13 mouse cellular contexts compared by ENCODE assay signal in the genomic region with DNA sequence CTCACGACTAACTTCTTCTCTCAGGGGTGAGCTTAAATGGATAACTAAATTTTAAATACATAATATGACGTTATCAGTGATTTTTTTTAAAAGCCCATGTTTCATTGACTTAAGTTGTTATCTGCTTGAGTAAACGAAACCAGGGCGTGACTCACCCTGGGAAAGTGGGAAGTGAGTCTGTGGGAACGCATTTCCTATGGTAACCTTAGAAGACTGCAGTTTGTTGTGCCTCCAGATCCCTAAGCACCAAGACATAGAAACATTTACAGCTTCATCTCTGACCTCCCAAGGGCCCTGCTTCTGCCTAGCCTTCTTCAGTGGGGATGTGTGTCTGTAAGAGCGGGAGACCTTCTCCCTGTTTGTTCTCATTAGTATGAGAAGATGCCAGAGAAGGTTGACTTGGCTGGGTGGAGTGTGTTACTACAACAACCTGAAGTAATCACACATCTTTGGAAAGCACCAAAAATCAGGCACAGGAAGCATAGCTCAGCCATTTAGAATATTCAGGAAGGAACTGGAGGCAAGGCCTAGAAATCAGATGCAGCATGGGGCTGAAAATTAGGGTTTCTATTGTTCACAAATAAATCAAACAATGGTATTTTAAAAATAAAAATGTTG.
DNase-seq lines count a peak whose midpoint lies in the region; ATAC-seq lines count a peak whose summit lies in the region.
"Had no signal": no experiment of that assay in that cellular context is flagged by ENCODE, and none has a peak within 500 bp of the region (broad histone marks: within the 10 kb centered on the region; RNA-seq: fewer than 3 reads in every experiment).

No protein-coding gene starts in this region.

- DNase-seq in kidney, adult 11 months: no peak
- DNase-seq in 3134 (ENCODE audit: extremely low read depth, insufficient read length, low spot score) (peak; percentile 21), adipocyte (ENCODE audit: low spot score) (peak; percentile 16)
- DNase-seq in right cerebral cortex, postnatal 4 days: no peak
- no peak for DNase-seq in thymus, postnatal 25 days
- DNase-seq in frontal cortex, adult 2 months (ENCODE audit: extremely low spot score in 1 of 2, low spot score in 1 of 2): no peak
- DNase-seq: cerebellum, postnatal 14 days; kidney, postnatal 14 days had no signal

- 0 out of 2 replicates have a peak, but pooled peaks have one; percentile 32 for ATAC-seq in kidney, embryonic 14.5 days (ENCODE audit: low FRiP score, low TSS enrichment)
- peak; percentile 93 for ATAC-seq in intestine, embryonic 16.5 days
- ATAC-seq: liver, embryonic 12.5 days had no signal

- H3K9ac ChIP-seq in kidney, embryonic 14.5 days (ENCODE audit: low read depth, low read length): no peak overlapping the region
- H3K9ac ChIP-seq in intestine, embryonic 16.5 days (ENCODE audit: low read depth, low read length): no peak overlapping the region
- H3K9ac ChIP-seq: liver, embryonic 12.5 days; midbrain, embryonic 12.5 days; neural tube, embryonic 13.5 days had no signal

- 37% methylated on average over 6 of the region's 6 CpGs for WGBS in kidney, embryonic 14.5 days
- WGBS in intestine, embryonic 16.5 days: 37% methylated on average over 6 of the region's 6 CpGs

- H3K36me3 ChIP-seq in kidney, embryonic 14.5 days (ENCODE audit: control insufficient read depth, insufficient read depth, low read length): no peaks in the 10 kb centered on the region
- no peaks in the 10 kb centered on the region for H3K36me3 ChIP-seq in intestine, embryonic 16.5 days (ENCODE audit: control insufficient read depth, insufficient read depth, low read length)
- H3K36me3 ChIP-seq: liver, embryonic 12.5 days; midbrain, embryonic 12.5 days; neural tube, embryonic 13.5 days had no signal

- H3K27me3 ChIP-seq in kidney, embryonic 14.5 days (ENCODE audit: control insufficient read depth, insufficient read depth, low read length): no peaks in the 10 kb centered on the region
- no peaks in the 10 kb centered on the region for H3K27me3 ChIP-seq in intestine, embryonic 16.5 days (replicated peaks; ENCODE audit: control insufficient read depth, insufficient read depth, low read length)
- H3K27me3 ChIP-seq: liver, embryonic 12.5 days; midbrain, embryonic 12.5 days; neural tube, embryonic 13.5 days had no signal

- H3K4me2 ChIP-seq in kidney, embryonic 14.5 days (replicated peaks; ENCODE audit: low read depth, low read length): no peak overlapping the region
- no peak overlapping the region for H3K4me2 ChIP-seq in intestine, embryonic 16.5 days (ENCODE audit: low read depth, low read length)
- H3K4me2 ChIP-seq: liver, embryonic 12.5 days; midbrain, embryonic 12.5 days; neural tube, embryonic 13.5 days had no signal

- no peaks in the 10 kb centered on the region for H3K4me1 ChIP-seq in kidney, embryonic 14.5 days (ENCODE audit: control insufficient read depth, insufficient read depth, low read length)
- H3K4me1 ChIP-seq in intestine, embryonic 16.5 days (ENCODE audit: control insufficient read depth, insufficient read depth, low read length): peaks cover 3% of the 10 kb centered on the region; the same call in 1 of the 2 replicates
- H3K4me1 ChIP-seq: liver, embryonic 12.5 days; midbrain, embryonic 12.5 days; neural tube, embryonic 13.5 days had no signal

- H3K4me3 ChIP-seq in kidney, embryonic 14.5 days (ENCODE audit: low read length): no peak overlapping the region
- no peak overlapping the region for H3K4me3 ChIP-seq in intestine, embryonic 16.5 days (ENCODE audit: low read length)
- H3K4me3 ChIP-seq: liver, embryonic 12.5 days; midbrain, embryonic 12.5 days; neural tube, embryonic 13.5 days had no signal

- H3K9me3 ChIP-seq in kidney, embryonic 14.5 days (ENCODE audit: control insufficient read depth, low read length): no peaks in the 10 kb centered on the region
- H3K9me3 ChIP-seq in intestine, embryonic 16.5 days (ENCODE audit: control insufficient read depth, low read length): no peaks in the 10 kb centered on the region
- H3K9me3 ChIP-seq: liver, embryonic 12.5 days; midbrain, embryonic 12.5 days; neural tube, embryonic 13.5 days had no signal

- no peak overlapping the region; the same call in 1 of the 2 replicates for H3K27ac ChIP-seq in kidney, embryonic 14.5 days (ENCODE audit: low read depth, low read length)
- no peak overlapping the region for H3K27ac ChIP-seq in intestine, embryonic 16.5 days (ENCODE audit: low read length)
- H3K27ac ChIP-seq: liver, embryonic 12.5 days; midbrain, embryonic 12.5 days; neural tube, embryonic 13.5 days had no signal

Comparison
In these comparisons a context has a peak if more than half of its experiments do, and no peak if none do; other contexts are left out.
1. DNase-seq: peak in 3134 (single experiment) and adipocyte (single experiment); none in kidney, adult 11 months (single experiment), right cerebral cortex, postnatal 4 days (single experiment), thymus, postnatal 25 days (single experiment) and frontal cortex, adult 2 months (0 of 2).